Mouse (Mus musculus) limb, embryonic 15.5 days (tissue): ENCODE data around the gene Fam53a. TPM values are rescaled to one million over a fixed set of nuclear protein-coding genes. Genes with fewer than 3 reads are reported as not detected.

Experiments used
- ATAC-seq: fragments of 200-750 bp; cut with Nextera tagmentation; 2 replicates; pipeline ENCODE4 v1.8.0; 2017; ENCODE audit warnings: low read depth, moderate TSS enrichment; ENCODE audit not compliant: insufficient number of reproducible peaks, low FRiP score, low TSS enrichment
- H3K27ac ChIP-seq: fragments of 300-500 bp; sonication (generic); 2 replicates; pipeline ENCODE4 v1.5.1; 2015; ENCODE audit warnings: moderate library complexity, mild to moderate bottlenecking, inconsistent platforms
- H3K27me3 ChIP-seq: fragments of 300-500 bp; sonication (generic); 2 replicates; pipeline ENCODE4 v1.6.1; 2015; ENCODE audit warnings: inconsistent platforms
- H3K36me3 ChIP-seq: fragments of 300-500 bp; sonication (generic); 2 replicates; pipeline ENCODE4 v1.6.1; 2015; ENCODE audit warnings: inconsistent platforms
- H3K4me1 ChIP-seq: fragments of 300-500 bp; sonication (generic); 2 replicates; pipeline ENCODE4 v1.6.1; 2015; ENCODE audit warnings: inconsistent platforms
- H3K4me2 ChIP-seq: fragments of 300-500 bp; sonication (generic); 2 replicates; pipeline ENCODE4 v1.6.1; 2015; ENCODE audit warnings: mild to moderate bottlenecking, inconsistent platforms
- H3K4me3 ChIP-seq: fragments of 300-500 bp; sonication (generic); 2 replicates; pipeline ENCODE4 v1.5.1; 2015; ENCODE audit warnings: mild to moderate bottlenecking, inconsistent platforms
- H3K9ac ChIP-seq: fragments of 300-500 bp; sonication (generic); 2 replicates; pipeline ENCODE4 v1.6.1; 2015; ENCODE audit warnings: inconsistent platforms
- H3K9me3 ChIP-seq: fragments of 300-500 bp; sonication (generic); 2 replicates; pipeline ENCODE4 v1.6.1; 2016; ENCODE audit warnings: inconsistent platforms
- WGBS: fragments of 180-500 bp; shearing (Covaris S2); methylation state at CpG from one replicate; pipeline ENCODE4 v1.1.7; 2015; 5-methylcytosine and 5-hydroxymethylcytosine counted together
- polyA plus RNA-seq: library from polyadenylated mRNA; unstranded; fragments of >200 nt; fragmentation: Nextera tagmentation; extraction: Ambion mirVana; gene quantifications from 2 replicates; pipeline ENCODE4 v1.2.1, GENCODE M21; 2015

The Fam53a gene
- polyA plus RNA-seq, 1 experiment from 2014 or later = 62.5 TPM

- Histone ChIP-seq H3K4me2 (no peak overlapping the region), H3K9me3 (no peaks in the 10 kb centered on the region), H3K9ac (no peak overlapping the region), H3K4me1 (peaks cover 48% of the 10 kb centered on the region), H3K4me3 (no peak overlapping the region), H3K36me3 (peaks cover 31% of the 10 kb centered on the region), H3K27me3 (no peaks in the 10 kb centered on the region), H3K27ac (no peak overlapping the region)
- WGBS = 94% methylated on average over 13 of the region's 13 CpGs
- ATAC-seq = no peak
These were observed 25.0 kb upstream of the Fam53a start for GRCm38 (mm10) chr5:33654424-33654823.

- Histone ChIP-seq H3K27ac (peak overlapping the region; percentile 79), H3K27me3 (no peaks in the 10 kb centered on the region), H3K4me2 (peak overlapping the region; percentile 65), H3K9ac (no peak overlapping the region), H3K9me3 (no peaks in the 10 kb centered on the region), H3K4me3 (peak overlapping the region; percentile 68), H3K36me3 (peaks cover 43% of the 10 kb centered on the region), H3K4me1 (peaks cover 39% of the 10 kb centered on the region)
- WGBS = 3% methylated on average over 9 of the region's 9 CpGs
- ATAC-seq = peak; percentile 6; the same call in 1 of the 2 replicates
These were observed 23.3 kb upstream of the Fam53a start for GRCm38 (mm10) chr5:33652783-33653173.

GRCm38 (mm10) chr5:33651921-33652782 is 22.7 kb upstream of the Fam53a start, which contains the start of gene Slbp:
Slbp (minus strand) TSS chr5:33652574.
- Histone ChIP-seq H3K4me3 (peak within 1 kb of the TSS; percentile 68), H3K9me3 (no peaks in the 10 kb centered on the region), H3K4me1 (peaks cover 38% of the 10 kb centered on the region), H3K27me3 (no peaks in the 10 kb centered on the region), H3K9ac (peak within 1 kb of the TSS; percentile 77), H3K27ac (peak within 1 kb of the TSS; percentile 99), H3K36me3 (peaks cover 49% of the 10 kb centered on the region), H3K4me2 (peak within 1 kb of the TSS; percentile 65)
- WGBS = 0% methylated on average over 82 of the region's 82 CpGs
- ATAC-seq = peak; percentile 96

DNA sequence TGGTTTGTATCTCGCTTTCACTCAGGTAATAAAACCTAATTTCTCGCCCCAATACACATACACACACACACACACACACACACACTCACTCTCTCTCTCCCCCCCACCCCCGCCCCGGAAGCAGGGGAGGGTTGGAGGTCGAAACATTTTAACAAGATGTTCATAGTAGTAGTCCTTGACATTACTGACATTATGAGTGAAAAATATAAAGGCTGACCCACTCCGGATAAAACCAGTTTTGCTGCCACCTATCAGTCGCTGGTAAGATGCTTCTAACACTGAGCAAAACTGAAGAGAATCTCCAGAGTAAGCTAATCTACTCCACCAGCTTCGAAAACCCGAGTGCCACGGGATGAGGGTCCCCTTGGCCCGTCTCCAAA is 22.1 kb upstream of the Fam53a start:
- peak overlapping the region; percentile 65 for H3K4me2 ChIP-seq
- 1% methylated on average over 11 of the region's 11 CpGs for WGBS
- peak overlapping the region; percentile 77 for H3K9ac ChIP-seq
- H3K27me3 ChIP-seq = no peaks in the 10 kb centered on the region
- H3K36me3 ChIP-seq = peaks cover 55% of the 10 kb centered on the region
- no peaks in the 10 kb centered on the region for H3K9me3 ChIP-seq
- H3K4me3 ChIP-seq = peak overlapping the region; percentile 68
- no peak for ATAC-seq
- H3K4me1 ChIP-seq = peaks cover 32% of the 10 kb centered on the region
- H3K27ac ChIP-seq = peak overlapping the region; percentile 99

GRCm38 (mm10) chr5:33651017-33651416 is 21.6 kb upstream of the Fam53a start:
- Histone ChIP-seq H3K27ac (peak overlapping the region; percentile 99; the same call in 1 of the 2 replicates), H3K27me3 (no peaks in the 10 kb centered on the region), H3K36me3 (peaks cover 60% of the 10 kb centered on the region), H3K4me2 (peak overlapping the region; percentile 65), H3K4me1 (peaks cover 26% of the 10 kb centered on the region), H3K4me3 (peak overlapping the region; percentile 68), H3K9me3 (no peaks in the 10 kb centered on the region), H3K9ac (peak overlapping the region; percentile 77)
- ATAC-seq = no peak
- WGBS = 25% methylated on average over 2 of the region's 2 CpGs

DNA sequence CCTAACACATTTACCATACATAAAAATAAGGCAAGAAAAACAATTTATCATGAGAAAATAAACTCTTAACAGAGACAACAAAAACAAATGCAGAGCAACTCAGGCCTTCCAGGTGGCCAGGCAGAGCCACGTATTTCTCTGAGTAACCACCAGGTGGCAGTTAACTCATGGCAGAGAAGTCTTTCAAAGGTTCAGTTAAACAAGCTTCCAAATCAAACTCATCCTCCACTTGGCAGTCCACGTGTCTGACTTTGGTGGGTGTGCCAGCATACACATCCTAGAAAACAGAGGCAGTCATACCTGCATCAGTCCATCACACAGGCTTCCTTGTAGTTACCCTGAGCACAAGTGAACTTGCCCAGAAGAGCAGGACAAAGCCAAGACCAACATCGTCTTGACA is 11.2 kb upstream of the Fam53a start:
- WGBS = 40% methylated on average over 3 of the region's 3 CpGs
- Histone ChIP-seq H3K36me3 (peaks cover 79% of the 10 kb centered on the region), H3K27ac (no peak overlapping the region), H3K4me2 (no peak overlapping the region), H3K27me3 (no peaks in the 10 kb centered on the region), H3K4me3 (no peak overlapping the region), H3K4me1 (no peaks in the 10 kb centered on the region), H3K9me3 (no peaks in the 10 kb centered on the region), H3K9ac (no peak overlapping the region)
- no peak for ATAC-seq

GRCm38 (mm10) chr5:33638826-33639225 is 9.4 kb upstream of the Fam53a start:
- H3K9me3 ChIP-seq = no peaks in the 10 kb centered on the region
- 55% methylated on average over 4 of the region's 4 CpGs for WGBS
- H3K27ac ChIP-seq = no peak overlapping the region
- H3K4me3 ChIP-seq = no peak overlapping the region
- H3K9ac ChIP-seq = no peak overlapping the region
- no peaks in the 10 kb centered on the region for H3K27me3 ChIP-seq
- no peak overlapping the region for H3K4me2 ChIP-seq
- H3K4me1 ChIP-seq = no peaks in the 10 kb centered on the region
- ATAC-seq = no peak
- H3K36me3 ChIP-seq = peaks cover 69% of the 10 kb centered on the region

- H3K4me3 ChIP-seq = no peak overlapping the region
- H3K4me2 ChIP-seq = no peak overlapping the region
- no peak overlapping the region for H3K9ac ChIP-seq
- no peaks in the 10 kb centered on the region for H3K9me3 ChIP-seq
- no peak overlapping the region for H3K27ac ChIP-seq
- 81% methylated on average over 3 of the region's 3 CpGs for WGBS
- no peaks in the 10 kb centered on the region for H3K4me1 ChIP-seq
- ATAC-seq = no peak
- no peaks in the 10 kb centered on the region for H3K27me3 ChIP-seq
- H3K36me3 ChIP-seq = peaks cover 58% of the 10 kb centered on the region
These were observed 8.3 kb upstream of the Fam53a start for GRCm38 (mm10) chr5:33637606-33638350.

- Histone ChIP-seq H3K27me3 (no peaks in the 10 kb centered on the region), H3K9me3 (no peaks in the 10 kb centered on the region), H3K27ac (no peak overlapping the region), H3K4me1 (peaks cover 8% of the 10 kb centered on the region), H3K36me3 (peaks cover 36% of the 10 kb centered on the region), H3K9ac (no peak overlapping the region), H3K4me3 (no peak overlapping the region), H3K4me2 (no peak overlapping the region)
- no peak for ATAC-seq
- WGBS = 87% methylated on average over 3 of the region's 3 CpGs
These were observed 5.9 kb upstream of the Fam53a start for GRCm38 (mm10) chr5:33635361-33635760.

DNA sequence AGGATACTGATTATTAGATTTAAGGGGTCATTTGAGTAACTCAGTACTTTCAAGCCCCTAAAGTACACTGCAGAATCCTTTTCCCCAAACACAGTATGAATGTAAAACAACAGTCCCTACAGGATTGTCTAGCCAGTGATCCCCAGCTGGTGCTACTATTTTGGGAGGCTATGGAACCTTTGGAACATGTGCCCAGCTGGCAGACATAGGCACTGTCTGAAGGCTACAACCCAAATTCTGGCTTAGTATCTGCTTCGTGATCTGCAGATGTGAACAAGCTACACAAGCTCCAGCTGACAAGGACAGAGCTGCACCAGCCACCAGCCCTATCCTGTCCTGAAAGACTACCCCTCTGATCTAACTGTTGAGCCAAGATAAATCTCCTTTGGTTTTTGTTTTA is 3.1 kb upstream of the Fam53a start:
- WGBS = 77% methylated on average over 1 of the region's 1 CpGs
- Histone ChIP-seq H3K4me3 (no peak overlapping the region), H3K27ac (no peak overlapping the region), H3K4me2 (no peak overlapping the region), H3K9ac (no peak overlapping the region), H3K9me3 (no peaks in the 10 kb centered on the region), H3K27me3 (no peaks in the 10 kb centered on the region), H3K4me1 (peaks cover 20% of the 10 kb centered on the region), H3K36me3 (peaks cover 13% of the 10 kb centered on the region)
- no peak for ATAC-seq

DNA sequence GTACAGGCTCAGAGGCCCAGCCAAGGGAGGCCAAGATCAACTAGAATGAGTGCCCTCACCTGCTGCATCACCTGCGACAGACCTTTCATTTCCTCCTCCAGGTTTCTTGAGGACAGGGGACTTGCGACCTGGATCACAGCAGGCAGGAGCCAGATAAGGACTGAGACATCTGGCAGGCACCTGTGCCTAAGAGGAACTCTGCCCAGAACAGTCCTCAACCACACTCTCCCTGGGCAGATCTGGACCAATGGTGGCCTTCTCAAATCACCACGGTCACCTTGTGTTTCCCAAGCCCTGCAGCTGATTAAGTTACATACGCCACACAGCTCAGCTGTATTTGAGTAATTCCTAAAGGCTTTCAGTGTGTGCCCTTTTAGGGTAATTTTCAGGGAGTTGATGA is 1.2 kb upstream of the Fam53a start:
- 35% methylated on average over 4 of the region's 4 CpGs for WGBS
- H3K9me3 ChIP-seq = no peaks in the 10 kb centered on the region

GRCm38 (mm10) chr5:33630061-33630460 is 626 bp upstream of the Fam53a start:
- peak overlapping the region; percentile 87 for H3K4me3 ChIP-seq
- H3K9ac ChIP-seq = peak overlapping the region; percentile 33
- no peaks in the 10 kb centered on the region for H3K27me3 ChIP-seq
- WGBS = 1% methylated on average over 9 of the region's 9 CpGs
- H3K36me3 ChIP-seq = peaks cover 4% of the 10 kb centered on the region; the same call in 1 of the 2 replicates
- no peak for ATAC-seq
- no peaks in the 10 kb centered on the region for H3K9me3 ChIP-seq
- H3K4me2 ChIP-seq = peak overlapping the region; percentile 71
- peaks cover 20% of the 10 kb centered on the region for H3K4me1 ChIP-seq
- H3K27ac ChIP-seq = peak overlapping the region; percentile 80

More for the DNA sequence above, 1.2 kb upstream of the Fam53a start:
- Histone ChIP-seq H3K27me3 (no peaks in the 10 kb centered on the region), H3K4me3 (peak overlapping the region; percentile 87; the same call in 1 of the 2 replicates), H3K27ac (peak overlapping the region; percentile 80; the same call in 1 of the 2 replicates), H3K9ac (peak overlapping the region; percentile 17; the same call in 1 of the 2 replicates), H3K4me2 (peak overlapping the region; percentile 71), H3K4me1 (peaks cover 20% of the 10 kb centered on the region), H3K36me3 (peaks cover 4% of the 10 kb centered on the region; the same call in 1 of the 2 replicates)
- no peak for ATAC-seq
